Mouse (Mus musculus) 3134 (cell line): ENCODE results near the gene Camk1d.

Experiments used
- DNase-seq: peaks from one replicate; pipeline ENCODE4 v3.0.0-alpha.2; 2011; ENCODE audit warnings: low spot score; ENCODE audit not compliant: insufficient read length; ENCODE audit errors: extremely low read depth

Gene Camk1d

DNA sequence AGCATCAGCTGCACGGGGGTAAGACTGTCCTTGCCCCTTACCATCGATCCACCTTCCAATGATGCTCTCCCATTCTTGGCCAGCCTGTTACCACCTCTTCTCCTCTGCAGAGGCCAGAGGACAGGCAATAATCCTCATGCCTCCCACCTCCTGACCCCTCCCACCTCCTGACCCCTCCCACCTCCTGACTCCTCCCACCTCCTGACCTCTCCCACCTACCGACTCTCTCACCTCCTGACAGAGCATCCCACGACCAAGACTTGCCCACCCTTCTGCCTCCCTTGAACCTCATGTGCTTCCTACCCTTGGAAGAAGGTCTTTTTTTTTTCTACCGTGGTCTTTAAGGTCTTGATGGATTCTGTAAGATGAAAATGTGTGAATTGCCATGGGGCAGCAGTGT lies 350.5 kb downstream of the Camk1d start:
- DNase-seq: no peak

DNA sequence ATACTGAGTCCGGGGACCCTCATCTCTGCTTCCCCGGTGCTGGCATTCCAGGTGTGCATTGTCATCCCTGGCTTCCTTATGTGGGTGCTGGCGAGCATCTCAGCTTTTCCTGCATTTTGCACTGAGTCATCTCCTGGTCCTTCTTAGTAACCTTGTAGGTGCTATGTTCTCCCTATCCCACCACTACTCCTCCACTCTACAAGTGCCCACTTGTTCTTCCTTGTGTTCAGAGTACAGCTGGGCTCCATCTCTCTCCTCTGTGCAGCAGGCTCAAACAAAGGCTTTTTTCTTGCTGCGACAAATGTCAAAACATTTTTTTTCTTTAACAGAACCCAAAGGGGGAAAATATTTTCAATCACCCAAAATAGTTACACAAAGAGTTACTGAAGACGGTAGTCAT lies 356.3 kb downstream of the Camk1d start:
- no peak for DNase-seq

GRCm38 (mm10) chr2:5357056-5357455 lies 357.3 kb downstream of the Camk1d start:
- no peak for DNase-seq

DNA sequence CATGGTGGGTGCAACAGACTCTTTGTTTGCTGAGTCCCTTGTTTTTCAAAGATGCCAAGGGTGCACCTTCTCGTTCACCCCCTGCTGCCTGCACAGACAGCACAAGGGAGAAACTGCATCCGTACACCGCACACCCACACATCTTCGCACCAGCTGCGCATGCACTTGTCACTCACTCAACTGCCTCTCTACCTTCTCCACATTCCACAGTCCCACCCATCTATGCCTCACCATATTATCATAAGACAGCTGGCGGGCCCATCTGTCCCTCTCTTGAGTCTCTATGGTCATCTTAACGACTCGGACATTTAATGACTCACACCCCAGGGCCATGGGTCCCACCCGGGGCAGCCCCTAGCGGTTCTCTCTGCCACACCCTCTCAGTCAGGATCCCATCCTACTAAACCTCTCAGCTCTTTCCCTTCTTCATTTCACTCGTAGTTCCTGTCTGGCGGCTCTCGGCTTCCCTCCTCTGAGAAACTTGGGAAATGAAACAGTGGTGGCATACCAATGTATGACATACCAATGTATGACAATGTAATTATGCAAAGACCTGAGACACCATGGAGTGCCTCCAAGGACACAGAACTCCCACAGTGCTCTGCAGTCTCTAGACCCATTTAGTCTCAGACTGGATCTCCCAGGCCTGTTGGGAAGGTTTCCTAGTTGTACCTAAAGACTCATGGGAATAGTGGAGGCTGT lies 361.3 kb downstream of the Camk1d start:
- peak; percentile 6 for DNase-seq

DNA sequence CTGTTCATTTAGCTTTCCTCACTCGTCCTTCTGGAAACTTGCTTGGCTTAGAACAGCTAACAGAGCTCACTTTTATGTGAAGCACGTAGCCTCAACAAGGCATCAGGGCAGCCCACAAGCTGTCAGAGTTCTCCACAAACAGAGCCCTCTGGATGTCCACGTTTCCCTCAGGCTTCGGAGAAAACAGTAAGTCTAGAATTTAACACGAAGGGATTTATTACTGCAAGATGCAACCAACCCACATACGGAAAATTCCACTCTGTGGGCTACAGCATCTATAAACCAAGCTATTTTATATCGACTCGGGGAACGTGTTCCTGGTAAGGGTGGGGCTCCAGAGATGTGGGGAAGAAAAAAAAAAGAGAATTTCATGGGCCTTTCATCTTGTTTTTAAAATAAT lies 369.0 kb downstream of the Camk1d start:
- no peak for DNase-seq

GRCm38 (mm10) chr2:5327533-5328250 lies 386.6 kb downstream of the Camk1d start:
- DNase-seq: no peak

DNA sequence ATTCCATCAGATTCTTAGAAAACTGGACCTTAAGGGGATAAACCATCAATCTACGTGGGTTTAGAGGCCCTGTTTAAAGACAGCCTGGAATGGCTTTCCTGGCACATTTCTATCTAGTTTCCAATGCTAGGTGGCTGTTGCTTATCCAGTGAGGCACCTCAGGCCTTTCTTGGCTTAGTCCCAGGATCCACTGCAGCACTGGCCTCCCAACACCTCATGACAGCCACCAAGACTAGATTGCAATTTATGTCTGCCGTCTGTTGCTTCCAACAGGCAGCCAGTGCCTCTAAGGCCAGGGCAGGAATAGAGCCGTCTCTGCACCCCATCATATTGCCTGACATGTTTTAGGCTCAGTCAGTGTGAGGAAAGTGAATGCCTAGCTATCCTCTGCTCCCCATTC lies 389.5 kb downstream of the Camk1d start:
- DNase-seq: no peak

DNA sequence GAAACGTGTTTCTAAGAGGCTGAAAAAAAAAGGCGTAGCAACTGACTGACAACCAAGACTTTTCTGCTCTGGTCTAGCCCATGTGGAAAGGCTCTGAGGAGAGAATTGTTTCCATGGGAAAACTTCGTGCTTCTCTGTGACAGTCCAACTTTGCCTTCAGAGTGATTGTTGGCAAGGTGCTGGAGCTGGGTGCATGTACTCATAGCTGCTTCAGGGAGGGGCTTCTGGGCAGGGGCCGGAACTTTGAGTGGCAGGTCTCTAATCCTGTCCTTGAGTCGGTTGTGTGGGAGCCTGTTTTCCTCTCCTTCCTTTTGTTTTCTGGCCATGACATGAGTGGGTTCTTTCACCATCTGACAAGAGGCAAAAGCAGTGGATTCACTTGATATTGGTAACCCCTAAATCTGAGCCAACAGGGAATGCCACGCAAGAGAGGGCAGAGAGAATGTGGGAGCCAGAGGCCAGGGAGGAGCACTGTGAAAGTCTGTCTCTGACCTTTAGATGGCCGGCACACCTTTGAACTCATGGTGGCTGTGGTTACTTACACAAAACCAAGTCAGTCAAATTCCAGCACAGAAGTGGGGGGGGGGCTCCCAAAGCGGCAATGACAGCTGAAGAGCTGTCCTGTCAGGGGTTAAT lies 392.5 kb downstream of the Camk1d start:
- DNase-seq: no peak

GRCm38 (mm10) chr2:5319138-5319537 lies 395.2 kb downstream of the Camk1d start:
- DNase-seq: no peak

- no peak for DNase-seq
These were observed 397.6 kb downstream of the Camk1d start for GRCm38 (mm10) chr2:5316763-5317162.

- no peak for DNase-seq
These were observed 398.1 kb downstream of the Camk1d start for GRCm38 (mm10) chr2:5316217-5316616.

DNA sequence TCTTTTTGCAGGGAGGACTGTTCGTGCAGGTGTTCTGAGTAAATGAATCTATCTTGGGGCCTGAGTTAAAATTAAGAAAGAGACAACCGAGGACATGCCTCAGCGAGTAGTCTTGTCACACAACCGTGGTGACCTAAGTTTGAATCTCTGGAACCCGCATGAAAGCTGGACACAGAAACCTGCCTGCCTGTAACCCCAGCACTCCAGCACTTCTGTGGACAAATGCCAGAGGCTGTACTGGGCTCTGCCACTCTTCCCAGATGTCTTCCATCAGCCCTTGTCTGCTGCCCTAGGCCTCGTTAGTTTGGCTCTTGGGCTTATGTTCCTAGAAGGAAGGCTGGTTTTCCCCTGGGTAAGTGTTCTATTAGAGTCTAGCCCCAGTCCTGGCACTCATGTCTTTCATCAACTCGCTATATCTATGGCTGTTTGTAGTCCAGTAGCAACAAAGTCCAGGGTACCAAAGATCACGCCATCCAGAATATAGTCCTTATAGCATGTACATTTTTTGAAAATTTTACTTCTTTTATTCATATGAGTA lies 399.0 kb downstream of the Camk1d start:
- no peak for DNase-seq

- DNase-seq: no peak
These were observed 399.7 kb downstream of the Camk1d start for GRCm38 (mm10) chr2:5314530-5315166.

- no peak for DNase-seq
These were observed 409.2 kb downstream of the Camk1d start for GRCm38 (mm10) chr2:5305156-5305555.

DNA sequence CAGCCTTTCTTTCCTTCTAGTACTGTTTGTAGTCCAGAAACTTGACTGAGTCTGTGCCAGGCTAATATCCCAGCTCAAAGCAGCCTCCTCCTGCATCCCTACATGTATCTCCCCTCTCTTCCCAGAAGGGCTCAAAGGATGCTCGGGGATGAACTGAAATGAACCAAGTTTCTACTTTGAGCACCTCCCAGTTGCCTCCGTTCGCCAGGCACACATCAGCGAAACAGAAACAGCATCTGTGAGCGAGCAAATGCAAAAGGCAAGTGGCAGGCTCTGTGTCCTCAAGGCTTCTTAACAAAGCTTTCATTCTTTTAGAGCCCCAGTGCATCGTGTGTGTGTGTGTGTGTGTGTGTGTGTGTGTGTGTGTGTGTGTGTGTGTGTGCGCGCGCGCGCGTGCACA lies 409.9 kb downstream of the Camk1d start:
- no peak for DNase-seq

- DNase-seq: no peak
These were observed 413.0 kb downstream of the Camk1d start for GRCm38 (mm10) chr2:5301286-5301685.

GRCm38 (mm10) chr2:5298071-5298470 lies 416.2 kb downstream of the Camk1d start:
- DNase-seq: no peak

- DNase-seq: peak; percentile 27
These were observed 417.4 kb downstream of the Camk1d start for GRCm38 (mm10) chr2:5296749-5297545.

GRCm38 (mm10) chr2:5295098-5295497 lies 419.2 kb downstream of the Camk1d start:
- DNase-seq: no peak

- DNase-seq: no peak
These were observed 419.9 kb downstream of the Camk1d start for GRCm38 (mm10) chr2:5294451-5294850.
